Mouse (Mus musculus) thymus, postnatal 10 days (tissue): ENCODE data around the gene Cyb561.
A peak's percentile ranks its signal among the peaks of the same experiment; 100 is the strongest.

ENCODE experiments used
- DNase-seq, 2 experiments: peaks; one replicate each; pipeline ENCODE4 v3.0.0; 2021; ENCODE audit warnings: low spot score in 2 of 2

Cyb561 gene

DNA sequence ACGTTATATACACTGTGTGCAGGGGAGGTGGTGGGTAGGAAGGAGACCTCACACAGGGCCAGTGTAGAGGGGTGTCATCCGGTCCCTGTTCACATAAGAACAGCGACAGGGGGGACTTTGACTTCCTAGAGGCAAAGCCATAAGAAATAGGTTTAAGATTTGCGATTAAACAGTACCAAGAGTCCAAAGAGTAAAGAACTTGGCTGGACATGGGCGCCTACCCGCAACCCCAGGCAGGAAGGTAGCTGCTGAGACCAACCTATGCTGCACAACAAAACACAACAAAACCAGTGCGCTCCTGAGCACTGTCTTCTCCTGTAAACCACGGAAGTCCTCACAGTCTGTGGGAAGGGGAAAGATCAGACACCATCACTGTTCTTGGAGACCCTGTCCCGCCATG is 1.0 kb downstream of the Cyb561 start:
- DNase-seq: no peak

DNA sequence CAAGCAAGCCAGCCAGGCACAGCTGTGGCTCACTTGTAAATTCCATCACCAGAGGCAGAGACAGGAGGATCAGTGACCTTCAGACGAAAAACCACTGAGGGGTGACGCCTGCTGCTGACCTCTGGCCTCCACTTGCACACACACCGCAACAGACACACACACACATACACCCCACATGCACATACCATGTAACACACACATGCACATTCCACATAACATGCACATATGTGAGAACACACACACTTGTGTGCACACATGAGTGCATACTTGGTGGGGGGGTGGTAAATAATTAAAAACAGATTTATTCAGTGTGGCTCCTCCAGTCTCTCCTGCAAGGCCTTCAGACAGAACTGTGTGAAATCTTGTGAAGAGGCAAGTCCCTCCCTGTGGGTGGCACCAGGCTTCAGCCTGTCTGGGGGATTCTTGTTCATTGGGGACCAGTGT is 1.5 kb downstream of the Cyb561 start:
- DNase-seq: no peak

DNA sequence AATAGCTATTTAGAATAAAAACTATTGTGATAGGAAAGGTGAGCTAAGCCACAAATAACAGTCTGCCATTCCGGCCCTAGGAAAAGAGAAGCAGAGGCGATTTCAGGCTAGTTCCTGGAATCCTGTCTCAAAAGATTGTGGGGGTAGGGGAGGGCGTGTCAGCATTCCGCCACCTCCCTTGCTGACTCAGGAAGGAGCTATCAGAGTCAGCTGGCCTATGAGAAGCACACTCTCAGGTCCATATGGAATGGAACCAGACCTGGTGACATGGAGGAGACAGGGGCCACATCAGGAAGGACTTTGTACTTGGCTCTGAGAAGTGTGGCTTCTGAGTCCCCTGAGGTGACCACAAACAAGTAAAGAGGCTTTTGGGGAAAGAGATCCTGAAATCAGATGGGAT is 2.6 kb downstream of the Cyb561 start:
- no peak for DNase-seq

DNA sequence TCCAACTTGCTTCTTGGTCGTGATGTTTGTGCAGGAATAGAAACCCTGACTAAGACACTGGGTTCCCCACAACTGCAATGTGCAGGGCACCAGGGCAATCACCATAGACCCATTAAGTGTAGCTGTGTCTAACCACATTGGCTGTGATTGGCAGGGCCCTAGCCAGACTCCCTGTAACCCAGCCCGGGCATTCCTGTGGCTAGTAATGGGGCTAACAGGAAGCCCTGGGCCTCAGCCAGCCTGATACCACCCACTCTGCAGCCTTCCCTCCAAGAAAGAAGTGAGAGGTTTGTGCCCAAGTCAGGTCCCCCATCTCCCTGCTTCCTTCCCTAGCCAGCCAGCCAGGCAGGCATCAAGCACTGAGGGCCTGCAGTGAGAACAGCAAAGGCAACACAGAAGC is 4.9 kb downstream of the Cyb561 start:
- DNase-seq: no peak

DNA sequence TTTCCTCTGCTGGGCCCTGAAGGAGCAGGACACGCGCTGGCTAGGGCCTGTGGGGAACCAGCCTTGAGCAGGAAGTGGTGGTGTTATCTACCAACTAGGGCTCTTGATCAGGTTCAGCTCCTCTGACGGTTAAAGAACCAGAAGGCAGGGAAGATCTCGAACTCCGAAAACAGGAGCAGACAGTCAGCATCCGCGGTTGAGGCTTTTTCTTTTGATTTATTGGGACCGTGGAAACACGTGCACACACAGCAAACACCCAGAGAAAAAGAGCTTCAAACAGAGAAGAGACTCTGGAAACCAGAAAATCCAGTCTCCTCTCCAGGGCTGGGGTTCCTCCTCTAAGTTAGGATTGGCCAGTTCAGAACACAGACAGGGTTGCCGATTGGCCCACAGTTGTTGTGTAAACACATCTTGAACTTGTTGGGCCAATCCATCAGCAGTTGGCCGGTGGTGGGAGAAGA is 6.4 kb downstream of the Cyb561 start:
- DNase-seq: no peak

DNA sequence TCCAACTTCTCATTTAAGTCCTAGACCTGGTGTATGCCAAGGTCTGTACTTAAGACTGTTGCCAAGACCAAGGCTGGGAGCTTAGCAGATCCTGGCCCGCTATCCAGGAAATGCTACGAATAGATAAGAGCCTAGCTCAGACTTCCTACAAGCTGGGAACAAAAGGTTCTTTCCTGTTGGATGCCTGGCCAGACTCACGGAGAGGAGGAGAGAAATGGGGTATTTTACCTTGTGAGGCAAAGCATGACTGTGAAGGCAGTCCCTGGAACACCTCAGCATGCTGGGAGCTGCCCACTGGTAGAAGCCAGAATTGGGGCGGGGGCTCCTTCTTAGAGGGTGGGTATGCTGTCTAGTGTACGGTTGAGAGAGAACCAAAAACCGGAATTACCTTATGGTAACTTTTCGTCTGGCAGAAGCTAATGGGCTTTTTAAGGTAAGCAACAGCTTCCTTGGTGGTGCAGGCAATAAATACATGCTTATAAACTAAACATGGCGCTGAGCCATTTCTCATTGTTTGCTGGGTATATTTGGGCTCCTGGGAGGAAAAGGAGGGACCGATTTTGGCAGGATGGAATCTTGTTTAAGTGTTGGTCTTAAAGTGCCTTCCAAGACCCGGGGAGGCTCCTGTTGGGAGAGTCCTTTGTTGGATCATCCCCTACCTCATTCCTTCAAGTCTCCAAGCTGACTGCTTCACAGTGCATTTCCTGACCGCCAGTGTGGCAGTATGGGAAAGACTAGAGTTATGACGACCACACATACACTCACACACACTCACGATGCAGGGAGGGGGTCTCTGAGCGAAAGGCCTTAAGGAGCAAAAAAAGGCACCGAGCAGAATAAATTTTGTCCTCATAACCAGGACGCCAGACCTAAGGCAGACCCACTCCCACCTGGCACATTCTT is 8.1 kb downstream of the Cyb561 start:
- DNase-seq: no peak

DNA sequence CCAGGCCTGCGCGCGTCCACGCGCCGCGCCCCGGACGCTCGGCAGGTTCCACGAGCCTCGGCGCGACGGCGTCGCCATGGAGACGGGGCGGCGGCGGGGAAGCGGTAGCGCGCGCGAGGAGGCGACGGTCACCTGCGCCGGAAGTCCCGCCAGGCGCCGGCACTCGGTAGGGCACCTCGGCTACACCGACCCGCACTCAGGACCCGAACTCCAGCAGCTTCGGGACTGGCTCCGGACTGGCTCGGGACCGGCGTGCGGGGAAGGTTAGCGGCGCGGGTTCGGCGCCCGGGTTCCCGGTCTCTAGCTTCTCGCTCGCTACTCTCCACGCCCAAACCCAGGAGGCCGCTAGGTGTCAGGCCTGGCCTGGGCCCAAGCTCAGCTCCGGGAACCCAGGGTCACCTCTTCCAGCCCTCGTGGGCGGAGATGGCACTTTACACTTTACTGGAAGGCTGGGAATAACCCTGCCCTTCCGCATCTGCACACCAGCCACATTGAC is 9.0 kb downstream of the Cyb561 start:
- peak; percentile 24 to 60 for DNase-seq

DNA sequence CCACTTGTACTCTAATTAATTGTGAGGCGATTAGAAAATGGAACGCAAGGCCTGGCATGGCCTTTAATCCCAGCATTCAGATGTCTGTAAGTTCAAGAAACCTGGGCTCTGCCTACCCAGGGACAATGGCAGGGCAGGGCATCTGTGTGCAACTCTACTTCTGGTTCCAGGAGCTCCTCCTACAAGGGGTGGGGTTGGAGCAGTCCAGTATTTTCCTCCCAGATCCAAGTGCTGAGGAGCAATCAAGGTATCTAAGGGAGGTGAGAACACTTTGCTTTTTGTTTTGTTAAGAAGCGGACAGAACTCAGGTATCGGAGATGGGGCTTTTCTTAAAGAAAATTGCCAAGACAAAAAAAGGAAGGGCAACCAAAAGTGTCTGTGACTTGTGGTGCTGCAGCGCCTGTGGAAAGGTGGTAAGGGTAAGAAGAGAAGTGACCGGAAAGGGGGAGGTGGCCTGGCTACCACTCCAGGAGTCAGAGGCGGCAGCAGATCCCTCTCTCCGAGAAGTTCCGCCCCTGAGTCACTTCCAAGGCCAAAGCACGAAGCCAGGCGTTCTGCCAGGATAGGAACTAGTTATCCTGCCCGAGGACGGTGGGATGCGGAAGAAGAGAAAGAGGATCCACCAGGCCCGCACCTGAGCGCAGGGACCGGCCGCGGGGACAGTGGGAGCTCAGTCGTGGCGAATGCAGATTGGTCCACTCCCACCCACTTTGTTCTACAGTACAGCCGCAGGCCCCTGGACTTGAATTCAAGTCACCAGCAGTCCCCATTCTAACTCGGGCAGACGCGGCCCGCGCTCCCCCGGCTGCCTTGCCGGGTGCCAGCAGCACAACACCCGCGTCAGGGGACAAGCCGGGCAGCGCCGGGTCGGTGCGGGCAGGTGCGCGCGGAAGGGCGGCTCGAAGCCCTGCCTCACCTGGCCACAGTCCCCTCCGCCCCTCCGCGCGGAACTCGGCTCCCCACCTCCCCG is 9.7 kb downstream of the Cyb561 start:
- DNase-seq: no peak

DNA sequence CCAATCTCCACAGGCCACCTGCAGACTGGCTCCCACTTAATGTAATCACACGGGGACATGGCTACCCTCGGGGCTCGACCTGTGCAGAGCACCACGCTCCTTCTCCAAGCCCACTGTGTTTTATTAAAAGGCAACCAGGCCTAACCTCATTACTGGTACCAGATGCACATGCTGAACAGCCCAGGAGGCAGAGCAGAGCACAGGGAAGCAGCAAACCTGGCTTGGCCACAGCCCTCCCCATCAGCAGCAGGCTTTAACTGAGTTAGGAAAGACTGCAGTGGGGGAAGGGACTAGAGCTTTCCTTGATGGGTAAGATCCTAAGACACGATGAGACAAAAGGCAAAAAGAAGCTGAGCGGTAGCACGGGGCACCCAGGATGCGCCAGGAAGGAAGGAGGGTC is 11.2 kb downstream of the Cyb561 start:
- no peak for DNase-seq

DNA sequence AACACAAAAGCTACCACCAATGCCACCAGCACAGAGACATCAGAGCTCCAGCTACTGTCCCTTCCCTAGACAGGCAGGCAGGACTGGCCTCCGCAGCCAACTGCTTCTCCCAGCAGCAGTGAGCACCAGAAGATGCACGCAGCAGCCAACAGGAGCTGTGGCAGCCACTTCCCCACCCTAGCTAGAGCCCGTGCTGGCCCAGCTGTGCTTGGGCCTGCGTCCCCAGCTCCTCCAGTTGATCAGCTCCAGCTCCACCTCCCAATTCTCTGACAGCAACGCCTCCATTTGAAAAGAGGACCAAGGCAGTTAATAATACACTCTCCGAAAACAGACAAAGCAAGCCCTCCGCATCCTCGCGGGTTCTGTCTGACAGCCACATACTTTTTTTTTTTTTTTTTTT is 14.4 kb downstream of the Cyb561 start:
- no peak for DNase-seq

DNA sequence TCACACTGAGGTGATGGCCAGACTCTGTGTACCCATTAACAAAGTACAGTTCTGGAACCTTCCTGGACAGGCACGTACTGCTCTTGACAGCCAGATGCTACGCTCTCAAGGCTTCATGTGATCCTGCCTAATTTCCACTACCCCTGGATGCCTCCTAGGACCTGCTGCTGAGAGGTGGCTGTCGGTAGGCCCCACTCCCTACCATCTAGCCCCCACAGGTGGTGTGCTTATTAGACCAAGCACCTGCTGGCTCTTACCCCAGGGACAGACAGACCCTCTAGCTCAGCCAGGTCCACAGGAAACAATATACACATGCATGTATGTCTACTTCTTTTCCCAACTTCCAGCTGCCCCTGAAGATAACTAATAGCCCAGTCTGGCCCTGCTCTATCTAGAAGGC is 16.2 kb downstream of the Cyb561 start:
- DNase-seq: no peak

DNA sequence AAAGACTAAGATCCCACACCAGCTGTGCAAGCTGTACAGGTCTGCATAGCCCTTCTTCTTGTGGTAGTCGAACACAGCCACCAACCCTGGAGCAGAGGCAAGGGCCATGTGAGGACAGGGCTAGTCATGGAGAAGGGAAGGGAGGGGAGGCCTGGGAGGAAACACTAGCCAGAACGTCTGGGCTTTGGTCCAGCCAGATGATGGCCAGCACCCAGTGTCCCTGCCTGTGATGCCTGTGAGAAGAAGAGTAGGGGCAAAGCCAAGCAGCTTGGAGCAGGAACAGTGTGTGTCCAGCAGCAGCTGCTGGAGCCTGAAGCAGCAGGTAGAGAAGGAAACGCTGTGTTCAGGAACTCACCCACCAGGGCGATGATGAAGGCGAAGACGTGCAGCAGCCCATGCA is 16.9 kb downstream of the Cyb561 start:
- no peak for DNase-seq

DNA sequence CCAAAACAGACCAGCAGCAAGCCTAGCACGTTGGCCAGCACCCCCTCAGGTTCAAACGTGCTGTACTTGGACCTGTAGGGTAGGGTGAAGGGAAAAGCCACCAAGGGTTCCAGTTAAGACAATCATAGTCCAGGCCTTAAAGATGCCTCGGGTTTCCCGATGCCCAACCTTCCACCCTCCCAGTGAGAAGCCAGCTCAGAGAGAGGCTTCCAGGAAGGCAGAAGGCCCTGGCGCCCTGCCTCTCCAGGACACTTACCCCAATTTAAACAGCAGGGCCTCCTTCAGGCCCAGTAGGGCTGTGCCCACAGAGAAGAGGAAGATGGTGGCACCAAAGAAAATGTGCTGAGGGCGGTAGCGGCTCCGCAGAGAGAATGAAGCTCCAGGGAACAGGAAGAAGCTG is 17.6 kb downstream of the Cyb561 start:
- no peak for DNase-seq

DNA sequence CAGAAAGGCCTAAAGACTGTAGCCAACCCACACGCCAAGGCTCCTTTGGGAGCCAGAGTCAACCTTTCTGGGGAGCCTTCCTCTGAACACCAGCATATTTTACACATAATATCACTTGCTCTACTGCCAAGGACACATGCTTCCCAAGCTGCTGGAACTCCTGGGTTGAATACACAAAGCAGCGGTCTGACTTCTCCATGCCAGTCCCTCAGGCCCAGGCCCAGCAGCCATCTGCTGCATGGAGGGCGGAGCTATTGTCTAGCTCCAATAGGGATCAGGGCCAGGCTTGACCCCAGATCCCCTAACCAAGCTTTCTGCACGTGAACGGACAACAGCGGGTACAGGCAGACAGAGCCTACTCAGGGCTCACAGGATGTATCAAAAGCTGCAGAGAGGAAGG is 18.3 kb downstream of the Cyb561 start:
- no peak for DNase-seq

DNA sequence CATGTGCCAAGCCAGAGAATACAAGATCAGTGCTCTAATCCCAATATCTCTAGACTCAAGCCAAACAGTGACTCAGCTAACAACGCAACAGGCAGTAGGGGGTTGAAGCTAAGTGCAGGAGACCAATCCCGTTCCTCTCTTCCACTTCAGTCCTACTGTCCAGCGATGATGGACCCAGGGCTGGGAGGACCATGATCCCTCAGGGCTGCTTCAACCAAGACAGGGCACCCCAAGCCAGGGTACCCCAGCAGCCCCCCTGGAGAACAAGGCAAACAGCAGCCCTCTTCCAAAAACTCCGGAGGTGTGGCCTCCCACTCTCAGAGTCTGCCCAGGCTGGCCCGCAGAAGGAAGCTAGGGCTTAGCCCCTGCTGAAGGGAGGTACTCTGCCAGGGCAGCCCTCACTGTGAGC is 18.8 kb downstream of the Cyb561 start:
- no peak for DNase-seq

DNA sequence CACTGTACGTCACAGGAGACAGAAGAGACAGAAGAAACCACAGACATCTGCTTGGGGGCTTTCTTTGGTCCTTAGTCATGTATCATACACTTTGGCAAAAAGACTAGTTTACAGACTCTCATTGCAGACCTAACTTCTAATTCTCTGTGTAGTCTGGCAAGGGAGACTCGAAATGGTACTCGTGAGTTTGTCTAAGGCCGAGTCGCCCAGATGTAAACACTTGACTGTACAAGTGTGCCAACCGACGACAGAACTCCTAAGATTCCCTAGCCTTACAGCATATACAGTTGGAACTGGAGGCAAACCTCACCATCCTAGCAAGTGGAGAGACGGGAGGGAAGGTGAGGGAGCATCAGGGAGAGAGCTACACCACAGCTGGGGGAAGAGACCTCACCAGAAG is 19.4 kb downstream of the Cyb561 start:
- DNase-seq: no peak

DNA sequence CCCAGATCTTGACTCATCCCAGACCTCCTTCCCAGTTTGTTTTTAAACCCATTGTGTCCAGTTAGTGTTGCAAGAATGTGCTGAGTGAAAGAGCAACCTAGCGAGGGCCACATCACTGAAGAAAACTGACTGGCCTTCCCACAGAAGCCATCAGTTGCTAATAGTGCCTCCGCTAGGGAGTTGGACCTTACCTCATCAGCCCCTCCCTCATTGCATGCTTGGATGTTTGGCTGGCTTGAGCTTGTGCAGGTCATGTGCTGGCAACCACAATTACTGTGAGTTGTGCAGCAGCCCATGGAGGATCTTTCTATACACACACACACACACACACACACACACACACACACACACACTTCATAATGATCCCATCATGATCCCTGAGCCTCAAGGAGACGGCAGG is 21.8 kb downstream of the Cyb561 start:
- DNase-seq: no peak

DNA sequence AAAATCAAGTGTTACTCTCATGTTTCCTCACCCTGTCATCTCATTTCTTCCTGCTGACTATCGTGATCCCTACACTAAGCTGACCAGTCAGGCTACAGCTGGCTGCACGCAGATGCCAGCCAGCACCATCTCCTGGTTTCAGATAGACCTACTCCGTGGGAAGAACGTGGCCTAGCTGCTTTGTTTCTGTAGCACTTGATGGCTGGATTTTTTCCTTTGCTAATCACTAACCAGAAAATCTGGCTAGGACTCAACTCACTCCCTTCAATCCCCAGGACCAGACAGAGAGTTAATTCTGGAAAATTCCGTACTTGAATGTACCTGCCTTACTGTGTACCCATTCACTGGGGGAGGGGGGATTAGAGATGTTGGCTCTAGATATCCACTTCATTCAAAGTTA is 25.0 kb downstream of the Cyb561 start:
- no peak for DNase-seq

DNA sequence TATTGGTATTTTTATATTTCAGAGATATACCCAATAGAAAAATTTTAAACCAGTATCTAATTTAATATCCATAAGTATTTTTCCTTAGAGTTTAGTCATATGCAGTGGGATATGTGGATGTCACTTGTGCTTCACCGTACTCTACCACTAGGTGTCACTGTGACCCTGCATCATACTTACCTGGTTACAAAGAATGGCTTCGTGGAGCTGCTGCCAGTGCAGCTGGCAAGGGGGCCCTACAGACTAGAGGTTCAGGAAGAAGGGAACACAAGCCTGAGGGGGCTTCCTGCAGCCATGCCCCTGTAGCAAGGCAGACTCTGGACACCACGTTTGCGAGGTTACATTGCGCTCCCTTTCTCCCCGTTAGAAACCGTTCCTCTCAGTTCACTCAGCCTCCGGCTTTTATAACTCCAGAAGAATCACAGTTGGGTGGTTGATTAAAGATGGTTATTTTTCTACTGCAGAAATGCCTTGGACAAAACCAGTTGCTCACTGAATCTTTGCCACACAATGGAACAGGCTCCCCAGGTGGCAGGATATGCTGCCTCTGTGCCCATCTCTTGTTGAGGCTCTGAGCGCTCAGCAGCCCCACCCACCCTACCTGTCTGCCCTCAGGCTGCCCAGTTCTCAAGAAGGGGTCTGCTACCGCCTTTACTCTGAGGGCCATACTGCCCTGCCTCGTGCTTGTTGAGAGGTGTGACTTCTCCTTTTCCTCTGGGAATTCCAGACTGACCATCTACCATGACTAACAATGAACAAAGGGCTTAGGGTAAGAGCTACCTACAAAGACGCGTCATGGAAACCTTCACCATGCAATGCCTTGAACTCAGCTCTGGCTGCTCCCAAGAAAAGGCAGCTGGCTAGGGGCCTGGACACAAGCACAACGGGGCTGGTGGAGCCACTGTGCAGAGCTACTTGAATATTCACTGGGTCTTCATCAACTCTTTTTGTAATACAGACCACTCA is 25.8 kb downstream of the Cyb561 start:
- peak; percentile 34 to 72 for DNase-seq

DNA sequence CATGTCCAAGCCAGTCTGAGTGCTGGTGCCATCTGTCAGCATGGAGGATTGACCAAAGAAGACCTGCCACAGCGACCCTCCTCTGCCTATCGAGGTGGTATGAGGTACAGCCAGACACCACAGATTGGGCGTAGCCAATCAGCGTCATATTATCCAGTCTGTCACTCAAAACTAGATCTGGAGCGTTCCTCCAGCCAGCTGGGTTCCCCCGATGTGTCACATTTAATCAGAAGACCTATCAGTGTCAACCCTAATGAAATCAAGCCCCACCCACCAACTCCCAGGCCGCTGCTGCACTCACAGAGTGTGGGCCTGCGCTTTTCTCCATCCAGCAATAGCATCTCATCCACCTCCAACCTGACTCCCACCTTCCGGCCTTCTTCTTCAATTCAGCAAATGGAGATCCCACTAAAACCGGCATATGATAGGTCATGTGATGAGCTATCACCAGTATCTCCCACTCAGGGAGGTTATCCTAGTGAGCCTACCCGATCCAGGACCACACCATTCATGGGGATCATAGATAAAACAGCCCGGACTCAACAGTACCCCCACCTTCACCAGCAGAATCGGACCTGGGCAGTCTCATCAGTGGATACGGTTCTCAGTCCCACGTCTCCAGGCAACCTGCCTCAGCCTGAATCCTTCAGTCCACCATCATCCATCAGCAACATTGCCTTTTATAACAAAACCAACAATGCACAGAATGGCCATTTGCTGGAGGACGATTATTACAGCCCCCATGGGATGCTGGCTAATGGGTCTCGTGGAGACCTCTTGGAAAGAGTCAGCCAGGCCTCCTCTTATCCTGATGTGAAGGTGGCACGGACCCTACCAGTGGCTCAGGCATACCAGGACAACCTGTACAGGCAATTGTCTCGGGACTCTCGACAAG is 30.1 kb downstream of the Cyb561 start:
- DNase-seq: no peak
